Mouse (Mus musculus) bone marrow macrophage, adult 2 months (primary cell): ENCODE measurements around the gene Trnt1.

ENCODE experiments used
- CTCF ChIP-seq: IDR thresholded peaks from 2 replicates; pipeline ENCODE4 v1.5.1; 2012; ENCODE audit warnings: low read depth, mild to moderate bottlenecking, low read length, moderate library complexity
- POLR2A ChIP-seq: IDR thresholded peaks from 2 replicates; pipeline ENCODE4 v1.6.1; 2012; ENCODE audit warnings: mild to moderate bottlenecking, low read depth, low read length, borderline replicate concordance

- TF ChIP-seq POLR2A = no peak
- no peak for TF ChIP-seq CTCF
These were observed 28.6 kb upstream of the Trnt1 start for GRCm38 (mm10) chr6:106740244-106740825.
